Mouse (Mus musculus) c-Kit-positive CD71-positive TER-119-negative erythroid progenitor cells, embryonic 14.5 days (primary cell): ENCODE data around the gene Fbxl16.

Experiments used
- DNase-seq: peaks from one replicate; pipeline ENCODE4 v3.0.0-alpha.2; 2013; ENCODE audit warnings: low read depth

The Fbxl16 gene

DNA sequence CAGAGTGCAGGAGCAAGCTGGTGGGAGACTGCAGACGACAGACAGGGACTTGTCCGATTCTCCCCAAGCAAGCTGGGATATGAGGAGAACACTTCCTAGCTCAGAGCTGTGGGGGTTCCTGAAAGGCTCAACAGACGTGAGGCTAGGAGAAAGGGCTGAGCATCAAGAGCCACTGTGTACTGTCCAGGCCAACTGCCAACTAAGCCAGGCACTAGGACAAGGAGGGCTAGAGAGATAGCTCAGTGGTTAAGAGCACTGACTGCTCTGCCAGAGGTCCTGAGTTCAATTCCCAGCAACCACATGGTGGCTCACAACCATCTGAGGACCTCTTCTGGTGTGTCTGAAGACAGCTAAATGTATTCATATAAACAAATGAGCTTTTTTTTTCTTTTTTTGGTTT, 33.6 kb downstream of the Fbxl16 start:
- no peak for DNase-seq

DNA sequence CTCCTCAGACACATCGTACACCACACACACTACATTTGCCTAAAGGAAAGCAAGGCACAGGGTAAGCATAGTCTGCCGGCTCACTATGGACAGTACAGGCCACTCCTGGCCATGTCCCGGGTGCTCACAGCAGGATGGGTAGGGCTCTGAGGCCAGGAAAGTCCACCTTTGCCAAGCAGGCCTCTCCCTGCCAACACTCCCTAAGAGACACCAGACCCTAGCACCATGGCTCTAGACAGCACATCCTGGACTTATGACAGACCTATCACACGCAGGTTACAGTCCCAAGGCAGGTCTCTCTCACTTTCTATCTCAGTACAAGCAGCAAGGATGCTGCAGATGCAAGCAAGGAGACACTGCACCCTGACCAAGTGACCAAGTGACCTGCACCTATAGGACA, 34.2 kb downstream of the Fbxl16 start:
- no peak for DNase-seq

DNA sequence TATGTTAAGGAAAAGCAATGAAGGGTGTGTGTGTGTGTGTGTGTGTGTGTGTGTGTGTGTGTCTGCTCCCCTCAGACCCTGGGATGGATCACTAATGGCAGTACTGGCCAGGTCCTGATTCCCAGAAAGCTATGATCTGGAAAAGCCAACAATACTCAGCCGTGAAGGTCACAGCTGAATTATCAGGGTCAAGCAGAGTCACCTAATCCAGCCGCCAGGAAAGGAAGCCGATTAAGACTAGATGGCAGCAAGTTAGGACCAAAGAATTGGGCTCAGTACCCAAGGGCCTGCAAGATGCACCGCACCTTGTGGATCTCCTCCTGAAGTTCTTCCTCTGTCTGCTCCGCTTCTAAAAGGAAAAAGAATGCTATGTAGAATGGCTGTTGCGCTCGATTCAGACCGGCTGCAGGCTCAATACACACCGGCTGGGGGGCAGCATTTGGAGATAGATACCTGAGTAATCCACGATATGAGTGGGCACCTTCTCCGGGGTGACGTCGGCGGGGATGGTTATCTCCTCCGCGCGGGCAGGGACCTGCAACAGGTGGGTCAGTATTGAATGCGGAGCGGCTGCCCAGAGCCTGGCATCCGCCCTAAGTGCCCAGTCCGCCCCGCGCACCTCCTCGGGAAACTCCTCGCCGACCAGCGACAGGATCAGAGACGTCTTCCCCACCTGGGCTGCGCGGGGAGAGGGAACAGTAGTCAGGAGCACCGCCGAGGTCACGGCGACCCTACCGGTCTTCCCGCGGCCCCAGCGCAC, 34.9 kb downstream of the Fbxl16 start:
- DNase-seq = no peak

DNA sequence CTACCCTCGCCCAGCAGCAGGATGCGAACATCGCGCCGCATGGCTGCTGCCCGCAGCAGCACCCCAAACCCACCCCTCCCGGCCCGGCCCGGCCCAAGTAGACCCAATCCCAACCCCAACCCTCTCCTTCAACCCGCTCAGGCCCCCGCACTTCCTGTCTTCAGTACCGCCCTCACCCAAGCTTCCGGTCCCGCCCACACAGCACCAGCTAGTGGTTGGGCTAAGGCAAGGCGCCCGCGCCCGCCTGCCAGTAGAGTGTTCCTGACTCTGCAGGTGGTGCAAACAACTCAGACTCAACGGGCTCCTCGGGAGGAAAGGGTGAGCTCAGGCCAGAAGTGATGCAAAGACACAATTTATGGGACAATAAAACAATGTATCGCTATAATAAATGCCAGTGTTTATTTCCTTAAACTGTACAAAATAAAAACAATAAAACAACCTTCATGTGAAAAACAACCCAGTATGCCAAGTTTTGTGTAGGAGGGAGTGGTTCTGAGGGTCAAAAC, 35.6 kb downstream of the Fbxl16 start, which contains the start of gene Rhot2:
Gene Rhot2, minus strand, starts transcription at position 456 of the 506 bp plus-strand sequence.
- DNase-seq = peak; percentile 94

DNA sequence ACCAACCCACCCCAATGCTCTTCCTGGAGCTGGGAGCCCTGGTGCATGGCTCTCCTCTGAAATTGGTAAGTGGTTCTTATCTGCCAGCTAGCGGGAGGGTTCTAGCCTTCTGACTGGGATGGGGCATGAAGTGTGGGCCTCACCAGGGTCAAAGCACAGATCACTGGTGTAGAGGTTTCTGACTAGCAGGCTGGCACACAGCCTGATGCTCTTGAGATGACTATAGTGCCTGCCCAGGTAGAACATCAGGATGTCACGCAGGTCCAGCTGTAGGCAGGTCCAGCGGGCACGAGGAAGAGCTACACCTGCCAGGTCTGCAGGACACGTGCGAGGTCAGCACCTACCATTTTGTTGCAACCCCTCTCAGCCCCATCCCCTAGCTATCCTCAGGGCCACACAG, 51.3 kb downstream of the Fbxl16 start:
- no peak for DNase-seq

DNA sequence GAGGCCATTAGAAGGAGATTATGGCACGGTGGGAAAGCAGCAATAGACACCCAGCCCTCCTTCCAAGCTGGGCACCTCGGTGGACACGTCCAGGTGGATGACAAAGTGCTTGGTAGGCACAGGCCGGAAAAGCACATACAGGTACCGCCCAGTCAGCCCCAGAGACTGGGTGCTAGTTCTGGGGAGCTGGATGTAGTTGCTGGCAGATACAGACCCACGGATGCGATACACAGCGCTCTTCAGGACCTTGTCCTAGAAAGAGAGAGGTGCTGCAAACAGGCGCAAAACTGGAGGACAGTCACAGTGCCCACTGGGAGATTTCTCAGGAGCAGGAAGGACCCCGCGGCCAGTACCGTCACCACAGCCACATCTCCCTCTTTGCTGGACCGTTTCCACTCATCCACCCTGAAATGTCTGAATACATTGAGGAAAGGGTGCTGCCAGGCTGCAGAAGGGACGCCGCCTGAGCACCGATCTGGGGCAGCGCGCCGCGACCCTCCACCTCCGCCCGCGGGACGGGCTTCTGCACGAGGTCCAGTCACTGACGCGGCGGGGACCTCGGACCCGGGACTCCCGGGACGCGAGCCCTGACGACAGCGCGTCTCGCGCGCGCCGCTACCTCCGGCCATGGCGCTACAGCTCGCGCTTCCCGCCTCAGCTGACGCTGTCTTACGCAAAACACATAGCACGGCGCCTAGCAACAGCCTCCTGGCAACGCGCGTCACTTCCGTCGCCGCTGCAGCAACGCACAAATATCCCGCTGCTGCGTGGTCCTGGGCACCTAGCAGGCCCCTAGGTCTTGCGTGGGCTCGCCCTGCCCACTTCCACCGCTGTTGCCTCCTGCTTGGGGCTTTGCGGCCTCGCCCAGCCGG, 52.2 kb downstream of the Fbxl16 start, which contains the start of gene Wdr90:
Gene Wdr90, minus strand, starts transcription at position 670 of the 872 bp plus-strand sequence.
- peak; percentile 86 for DNase-seq

DNA sequence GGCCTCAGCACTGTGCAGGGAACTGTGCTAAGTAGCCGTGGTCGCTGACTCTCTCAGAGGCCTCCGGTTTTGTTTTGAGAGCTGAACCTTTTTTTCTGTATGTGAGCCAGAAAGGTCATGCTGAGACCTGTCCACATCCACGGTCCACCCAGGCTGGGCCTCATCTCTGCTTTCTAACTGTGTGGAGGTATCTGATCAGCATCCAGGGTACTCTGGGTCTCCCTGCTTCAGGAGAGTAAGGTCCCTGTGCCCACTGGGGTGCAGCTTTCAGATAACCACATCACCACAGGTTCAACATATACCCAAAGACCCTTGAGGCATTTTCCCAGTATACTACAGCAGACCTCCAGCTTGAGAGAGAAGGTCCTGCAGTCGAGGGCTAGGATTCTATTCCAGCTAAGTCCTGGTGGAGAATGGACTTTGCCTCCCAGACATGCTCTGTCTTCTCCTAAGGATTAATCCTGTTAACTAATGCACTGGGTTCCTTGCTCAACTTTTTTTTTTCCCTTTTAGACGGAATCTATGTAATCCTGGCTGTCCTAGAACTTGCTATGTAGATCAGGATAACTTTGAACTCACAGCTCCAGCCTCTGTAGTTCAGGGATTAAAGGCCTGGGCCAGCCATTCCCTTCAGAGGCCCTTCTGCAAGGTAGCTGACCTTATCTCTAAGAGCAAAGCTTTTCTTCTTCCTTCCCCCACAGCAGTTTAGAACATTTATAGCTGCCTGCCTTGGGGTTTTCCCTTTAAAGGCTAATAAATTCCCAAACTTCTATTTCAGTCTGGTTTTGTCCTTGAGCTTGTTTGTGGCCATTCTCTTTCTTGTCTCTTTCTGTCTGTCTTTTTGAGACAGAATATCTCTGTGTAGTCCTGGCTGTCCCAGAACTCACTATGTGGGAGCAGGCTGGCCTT, 53.1 kb downstream of the Fbxl16 start:
- no peak for DNase-seq

DNA sequence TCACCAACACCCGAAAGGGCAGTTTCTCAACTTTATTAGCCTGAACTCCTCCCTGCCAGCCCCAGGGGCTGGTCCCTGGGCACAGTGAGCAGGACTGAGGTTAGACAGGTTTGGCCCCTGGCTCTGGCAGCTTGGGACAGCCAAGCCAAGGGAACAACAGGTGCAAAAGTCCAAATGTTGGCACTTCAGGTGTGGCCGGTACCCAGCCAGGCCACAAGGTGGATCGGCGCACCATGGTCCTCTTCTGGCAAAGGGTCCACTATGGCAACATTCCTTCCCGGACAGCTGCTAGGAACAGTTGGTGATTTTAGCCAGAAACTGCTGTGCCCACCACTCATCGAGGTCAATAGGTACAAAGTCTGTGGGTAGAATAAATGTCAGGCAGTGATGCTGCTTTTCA, 54.8 kb downstream of the Fbxl16 start:
- no peak for DNase-seq

DNA sequence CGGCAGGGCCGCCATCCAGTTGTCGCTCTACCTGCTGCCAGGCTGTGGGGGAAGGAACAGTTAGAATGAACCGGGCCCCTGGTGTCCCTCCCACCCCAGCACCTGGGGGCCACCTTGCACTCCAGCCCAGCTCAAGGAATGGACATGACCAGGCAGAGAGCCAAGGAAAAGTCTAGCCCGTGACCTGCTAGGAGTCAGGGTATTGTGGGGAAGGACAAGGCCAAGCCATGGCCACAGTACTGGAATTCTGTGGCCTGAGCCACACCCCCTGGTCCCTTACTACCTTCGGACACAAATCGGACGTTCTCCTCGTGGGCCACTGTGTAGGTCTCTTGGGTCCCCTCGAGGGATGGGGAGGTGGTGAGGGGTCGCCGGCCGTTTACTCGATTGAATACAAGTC, 55.4 kb downstream of the Fbxl16 start:
- DNase-seq = no peak

DNA sequence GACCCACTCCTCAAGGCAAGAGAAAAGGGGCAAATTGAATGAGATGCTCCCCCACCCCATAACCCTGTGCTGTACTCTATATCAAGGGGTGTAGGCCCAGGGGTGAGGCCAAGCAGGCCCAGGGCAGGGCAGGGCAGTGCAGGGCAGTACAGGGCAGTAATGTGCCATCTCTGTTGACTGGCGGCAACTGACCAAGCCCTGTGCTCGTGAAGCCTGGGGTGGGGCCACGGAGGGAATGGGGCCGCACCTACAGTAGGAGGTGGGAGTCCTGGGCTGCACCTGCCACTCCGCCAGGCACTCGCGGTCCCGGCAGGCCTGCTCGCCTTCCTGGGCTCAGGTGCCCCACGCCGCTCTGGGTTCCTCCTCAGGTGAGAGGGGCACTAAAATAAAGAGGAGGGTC, 56.4 kb downstream of the Fbxl16 start:
- no peak for DNase-seq

DNA sequence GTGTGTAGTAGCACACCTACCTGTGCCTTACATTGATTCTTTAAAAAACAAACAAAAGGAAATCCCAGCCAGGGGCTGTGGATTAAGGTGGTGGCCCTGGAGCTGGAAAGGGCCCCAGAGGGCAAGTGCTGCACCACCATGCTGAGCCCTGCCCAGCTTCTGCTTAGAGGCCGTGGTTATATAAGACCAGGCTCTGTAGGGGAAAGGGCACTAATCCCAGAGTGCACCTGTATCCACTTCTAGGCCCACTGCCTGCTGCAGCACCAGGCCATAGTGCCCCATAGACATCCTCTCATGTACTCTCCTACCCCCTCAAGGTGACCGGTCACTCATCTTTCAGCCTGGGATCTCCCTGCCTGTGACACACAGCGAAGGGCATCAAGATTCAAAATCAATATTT, 57.3 kb downstream of the Fbxl16 start:
- no peak for DNase-seq

DNA sequence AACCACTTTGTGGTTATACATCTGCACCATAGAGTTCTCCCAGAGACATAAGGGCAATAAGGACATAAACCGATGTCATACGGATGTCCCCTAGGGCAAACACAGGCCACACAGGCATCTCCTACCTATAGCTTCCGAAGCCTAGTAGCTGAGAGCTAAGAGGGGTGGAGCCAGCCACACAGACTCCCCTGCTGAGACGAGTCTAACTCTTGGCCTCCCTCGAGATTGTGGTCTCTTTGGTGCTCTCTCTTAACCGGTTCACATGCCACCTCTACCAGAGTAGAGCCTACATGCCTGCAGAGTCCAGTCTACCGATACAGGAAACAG, 58.6 kb downstream of the Fbxl16 start:
- no peak for DNase-seq

DNA sequence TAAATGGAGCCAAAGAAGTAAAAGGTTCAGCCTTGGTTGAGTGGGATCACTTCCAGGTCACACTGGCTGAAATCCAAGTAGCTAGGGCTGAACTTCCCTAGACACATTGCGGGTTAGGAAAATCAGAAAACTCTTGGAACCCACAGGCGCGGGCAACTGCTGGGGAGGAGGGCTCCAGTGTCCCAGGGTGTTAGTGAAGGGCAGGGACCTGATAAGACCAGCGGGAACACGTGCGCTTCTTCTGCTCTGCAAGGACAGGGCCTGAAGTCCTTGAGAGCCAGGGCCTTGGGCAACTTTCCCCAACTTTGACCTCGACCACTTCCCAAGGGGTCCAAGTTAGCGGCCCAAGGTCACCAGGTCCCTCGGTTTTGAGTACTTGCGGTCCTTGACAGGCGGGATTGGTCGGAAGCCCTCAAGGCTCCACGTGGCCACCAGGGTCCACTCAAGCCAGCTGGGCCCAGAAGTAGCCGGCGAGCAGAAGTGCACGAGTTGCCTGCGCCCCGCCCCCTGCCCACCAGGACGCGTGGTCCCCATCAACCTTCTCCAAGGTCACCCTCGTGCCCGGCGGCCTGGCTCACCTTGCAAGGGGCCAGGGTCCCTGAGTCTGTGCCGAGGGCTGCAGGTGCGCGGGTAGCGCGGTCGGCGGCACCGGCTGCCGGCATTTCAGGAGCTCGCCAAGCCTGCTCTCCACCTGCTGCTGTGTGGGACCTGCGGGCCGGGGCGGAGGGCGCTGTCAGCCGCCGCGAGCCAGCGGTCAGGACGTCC, 59.1 kb downstream of the Fbxl16 start:
- DNase-seq = no peak

DNA sequence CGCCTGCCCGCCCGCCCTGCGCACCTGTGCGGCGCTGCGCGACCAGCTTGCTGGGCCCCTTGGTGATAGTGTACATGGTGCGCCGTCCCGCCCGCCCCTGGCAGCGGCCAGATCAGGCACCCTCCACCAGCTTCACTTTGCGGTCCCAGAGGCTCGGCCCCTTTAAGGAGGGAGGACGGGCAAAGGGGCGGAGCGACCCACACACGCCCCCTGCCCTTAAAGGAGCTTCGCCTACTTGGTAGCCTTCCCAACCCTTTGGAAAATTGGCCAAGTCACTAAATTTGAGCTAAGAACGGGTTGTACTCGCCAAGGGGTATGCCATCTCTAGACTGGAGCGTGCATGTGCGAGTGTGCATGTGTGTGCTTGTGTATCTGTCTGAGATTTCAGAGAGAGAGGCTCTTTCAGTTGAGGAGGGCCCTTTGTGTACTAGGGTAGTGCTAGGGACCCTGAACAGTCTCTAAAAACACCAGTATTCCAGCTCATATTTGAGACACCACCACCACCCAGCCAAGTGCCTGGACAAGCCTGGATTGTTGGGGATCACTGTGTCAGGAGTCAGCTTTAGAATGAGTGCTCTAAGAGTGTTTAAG, 59.8 kb downstream of the Fbxl16 start, which contains the start of gene Mcrip2:
Gene Mcrip2, minus strand, starts transcription at position 164 of the 591 bp plus-strand sequence.
- DNase-seq = no peak

DNA sequence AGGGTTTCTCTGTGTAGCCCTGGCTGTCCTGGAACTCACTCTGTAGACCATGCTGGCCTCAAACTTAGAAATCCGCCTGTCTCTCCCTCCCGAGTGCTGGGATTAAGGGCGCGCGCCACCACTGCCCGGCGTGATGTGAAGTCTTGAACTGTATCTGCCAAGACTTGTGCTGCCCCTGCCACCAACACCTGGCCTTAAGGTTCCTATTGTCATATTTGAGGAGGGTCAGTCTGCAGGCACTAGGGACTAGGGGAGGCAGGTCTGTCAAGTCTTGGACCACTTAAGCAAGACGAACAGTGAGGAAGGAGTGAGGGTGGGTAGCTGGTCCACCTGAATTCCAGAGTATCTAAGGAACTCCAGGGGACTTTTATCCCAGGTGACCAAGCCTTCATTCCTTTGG, 60.6 kb downstream of the Fbxl16 start:
- no peak for DNase-seq

DNA sequence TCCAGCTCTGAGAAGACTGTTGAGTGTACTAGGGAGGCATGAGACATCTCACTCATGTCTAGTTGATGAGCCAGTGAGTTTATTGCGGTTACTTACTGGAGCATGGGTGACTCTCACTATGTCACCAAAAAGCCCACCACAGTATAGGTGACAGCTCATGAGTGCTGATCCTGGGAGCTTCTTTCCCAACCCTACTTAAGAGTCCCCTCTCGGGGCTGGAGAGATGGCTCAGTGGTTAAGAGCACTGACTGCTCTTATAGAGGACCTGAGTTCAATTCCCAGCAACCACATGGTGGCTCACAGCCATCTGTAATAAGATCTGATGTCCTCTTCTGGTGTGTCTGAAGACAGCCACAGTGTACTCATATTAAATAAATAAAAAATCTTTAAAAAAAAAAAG, 61.1 kb downstream of the Fbxl16 start:
- DNase-seq = no peak
